Mouse (Mus musculus): ENCODE measurements around the gene Hnrnpu. TPM values are rescaled to one million over a fixed set of nuclear protein-coding genes. Genes with fewer than 3 reads are reported as not detected.

The Hnrnpu gene
- 100 to 1,000 TPM; 167 to 176 TPM for total RNA-seq (2021)
- 27.3 and 52.4 TPM in 2 replicates for polyA plus RNA-seq (2012; rRNA removed)
- long read RNA-seq, full-length matches to known transcripts = 185 of 203 reads
- long read RNA-seq, partial matches to known transcripts = 6 of 203 reads
- long read RNA-seq, other reads (novel, unspliced or antisense) = 12 of 203 reads

- Histone ChIP-seq H3K4me1 (ENCODE audit: control insufficient read depth, insufficient read depth, low read length) (peaks cover 9% of the 10 kb centered on the region), H3K27ac (peak within 1 kb of the TSS; percentile 99), H3K36me3 (ENCODE audit: control insufficient read depth, insufficient read depth, low read length) (peaks cover 30% of the 10 kb centered on the region), H3K79me2 (replicated peaks; ENCODE audit: control insufficient read depth, insufficient read depth, low read length) (peaks cover 8% of the 10 kb centered on the region), H3K9ac (ENCODE audit: low read depth, low read length) (peak within 1 kb of the TSS; percentile 100), H3K27me3 (ENCODE audit: control insufficient read depth, insufficient read depth, low read length) (no peaks in the 10 kb centered on the region), H3K4me3 (peak within 1 kb of the TSS; percentile 99)
- TF ChIP-seq CTCF (IDR thresholded peaks at IDR 0.05) = peak; percentile 35
- TF ChIP-seq EP300 (IDR thresholded peaks at IDR 0.05; ENCODE audit: insufficient read depth, low read depth, low read length) = peak; percentile 21; the same call in 1 of the 2 replicates
- peak; percentile 96 for TF ChIP-seq POLR2A (IDR thresholded peaks at IDR 0.05; ENCODE audit: insufficient read depth, low read depth, low read length)
- under 1% methylated on average over 71 of the region's 73 CpGs for WGBS
- DNase-seq = peak; percentile 98 to 99
- intact Hi-C loops (cut with DNase I) = loop anchor here (1.0 to 2.0 kb wide), 3 partner anchors 31 to 112 kb away; partner anchors contain the start of gene Efcab2
Observed at GRCm38 (mm10) chr1:178337551-178338317, at the start of gene Hnrnpu. TSS of gene Hnrnpu (minus strand) at chr1:178337797.

- TF ChIP-seq POLR2A (IDR thresholded peaks at IDR 0.05; ENCODE audit: insufficient read depth, low read depth, low read length) = no peak
- TF ChIP-seq EP300 (IDR thresholded peaks at IDR 0.05; ENCODE audit: insufficient read depth, low read depth, low read length) = no peak
- TF ChIP-seq CTCF (IDR thresholded peaks at IDR 0.05) = no peak
- intact Hi-C loops (cut with DNase I) = no loop called here
- Histone ChIP-seq H3K4me1 (ENCODE audit: control insufficient read depth, insufficient read depth, low read length) (no peaks in the 10 kb centered on the region), H3K9ac (ENCODE audit: low read depth, low read length) (no peak overlapping the region), H3K4me3 (no peak overlapping the region), H3K27me3 (ENCODE audit: control insufficient read depth, insufficient read depth, low read length) (no peaks in the 10 kb centered on the region), H3K36me3 (ENCODE audit: control insufficient read depth, insufficient read depth, low read length) (peaks cover 3% of the 10 kb centered on the region; the same call in 1 of the 2 replicates), H3K27ac (peak overlapping the region; percentile 0; the same call in 1 of the 2 replicates), H3K79me2 (replicated peaks; ENCODE audit: control insufficient read depth, insufficient read depth, low read length) (no peaks in the 10 kb centered on the region)
- DNase-seq = no peak
Observed at GRCm38 (mm10) chr1:178382165-178382564, 44.6 kb upstream of the Hnrnpu start.

- H3K4me1 ChIP-seq (ENCODE audit: control insufficient read depth, insufficient read depth, low read length) = no peaks in the 10 kb centered on the region
- H3K9ac ChIP-seq (ENCODE audit: low read depth, low read length) = no peak overlapping the region
- 83% methylated on average over 1 of the region's 1 CpGs for WGBS
- no peaks in the 10 kb centered on the region for H3K27me3 ChIP-seq (ENCODE audit: control insufficient read depth, insufficient read depth, low read length)
- no peak overlapping the region for H3K4me3 ChIP-seq
- no peak for TF ChIP-seq EP300 (IDR thresholded peaks at IDR 0.05; ENCODE audit: insufficient read depth, low read depth, low read length)
- no peak for TF ChIP-seq POLR2A (IDR thresholded peaks at IDR 0.05; ENCODE audit: insufficient read depth, low read depth, low read length)
- no peak for TF ChIP-seq CTCF (IDR thresholded peaks at IDR 0.05)
- H3K36me3 ChIP-seq (ENCODE audit: control insufficient read depth, insufficient read depth, low read length) = peaks cover 3% of the 10 kb centered on the region; the same call in 1 of the 2 replicates
- no peaks in the 10 kb centered on the region for H3K79me2 ChIP-seq (replicated peaks; ENCODE audit: control insufficient read depth, insufficient read depth, low read length)
- intact Hi-C loops (cut with DNase I) = no loop called here
- DNase-seq = no peak
- H3K27ac ChIP-seq = no peak overlapping the region
Observed at GRCm38 (mm10) chr1:178379224-178379623, 41.6 kb upstream of the Hnrnpu start.

- H3K4me1 ChIP-seq (ENCODE audit: control insufficient read depth, insufficient read depth, low read length) = no peaks in the 10 kb centered on the region
- H3K79me2 ChIP-seq (replicated peaks; ENCODE audit: control insufficient read depth, insufficient read depth, low read length) = no peaks in the 10 kb centered on the region
- no peak overlapping the region for H3K4me3 ChIP-seq
- H3K36me3 ChIP-seq (ENCODE audit: control insufficient read depth, insufficient read depth, low read length) = peaks cover 3% of the 10 kb centered on the region; the same call in 1 of the 2 replicates
- no peak overlapping the region for H3K27ac ChIP-seq
- H3K27me3 ChIP-seq (ENCODE audit: control insufficient read depth, insufficient read depth, low read length) = no peaks in the 10 kb centered on the region
- intact Hi-C loops (cut with DNase I) = no loop called here
- DNase-seq = no peak
- 72% methylated on average over 3 of the region's 3 CpGs for WGBS
- no peak for TF ChIP-seq EP300 (IDR thresholded peaks at IDR 0.05; ENCODE audit: insufficient read depth, low read depth, low read length)
- no peak for TF ChIP-seq POLR2A (IDR thresholded peaks at IDR 0.05; ENCODE audit: insufficient read depth, low read depth, low read length)
- no peak for TF ChIP-seq CTCF (IDR thresholded peaks at IDR 0.05)
- H3K9ac ChIP-seq (ENCODE audit: low read depth, low read length) = no peak overlapping the region
Observed at GRCm38 (mm10) chr1:178378115-178378514, 40.5 kb upstream of the Hnrnpu start.

GRCm38 (mm10) chr1:178376907-178377306 is 39.3 kb upstream of the Hnrnpu start:
- Histone ChIP-seq H3K27me3 (ENCODE audit: control insufficient read depth, insufficient read depth, low read length) (no peaks in the 10 kb centered on the region), H3K79me2 (replicated peaks; ENCODE audit: control insufficient read depth, insufficient read depth, low read length) (no peaks in the 10 kb centered on the region), H3K27ac (no peak overlapping the region), H3K4me3 (no peak overlapping the region), H3K4me1 (ENCODE audit: control insufficient read depth, insufficient read depth, low read length) (no peaks in the 10 kb centered on the region), H3K9ac (ENCODE audit: low read depth, low read length) (no peak overlapping the region), H3K36me3 (ENCODE audit: control insufficient read depth, insufficient read depth, low read length) (peaks cover 2% of the 10 kb centered on the region; the same call in 1 of the 2 replicates)
- intact Hi-C loops (cut with DNase I) = no loop called here
- no peak for DNase-seq
- no peak for TF ChIP-seq EP300 (IDR thresholded peaks at IDR 0.05; ENCODE audit: insufficient read depth, low read depth, low read length)
- no peak for TF ChIP-seq POLR2A (IDR thresholded peaks at IDR 0.05; ENCODE audit: insufficient read depth, low read depth, low read length)
- no peak for TF ChIP-seq CTCF (IDR thresholded peaks at IDR 0.05)
- WGBS = 42% methylated on average over 2 of the region's 2 CpGs

- no peaks in the 10 kb centered on the region for H3K4me1 ChIP-seq (ENCODE audit: control insufficient read depth, insufficient read depth, low read length)
- H3K27me3 ChIP-seq (ENCODE audit: control insufficient read depth, insufficient read depth, low read length) = no peaks in the 10 kb centered on the region
- no peaks in the 10 kb centered on the region for H3K79me2 ChIP-seq (replicated peaks; ENCODE audit: control insufficient read depth, insufficient read depth, low read length)
- intact Hi-C loops (cut with DNase I) = no loop called here
- H3K4me3 ChIP-seq = no peak overlapping the region
- no peak overlapping the region for H3K9ac ChIP-seq (ENCODE audit: low read depth, low read length)
- WGBS = 77% methylated on average over 2 of the region's 2 CpGs
- no peak for DNase-seq
- no peak overlapping the region for H3K27ac ChIP-seq
- H3K36me3 ChIP-seq (ENCODE audit: control insufficient read depth, insufficient read depth, low read length) = no peaks in the 10 kb centered on the region
- TF ChIP-seq POLR2A (IDR thresholded peaks at IDR 0.05; ENCODE audit: insufficient read depth, low read depth, low read length) (no peak), EP300 (IDR thresholded peaks at IDR 0.05; ENCODE audit: insufficient read depth, low read depth, low read length) (no peak), CTCF (IDR thresholded peaks at IDR 0.05) (no peak)
Observed at GRCm38 (mm10) chr1:178376061-178376460, 38.5 kb upstream of the Hnrnpu start.
